Mouse (Mus musculus) ES-E14 (cell line): ENCODE results near the gene Gcnt7.

ENCODE experiments used
- HCFC1 ChIP-seq: IDR thresholded peaks from 2 replicates; pipeline ENCODE4 v1.6.1; 2012; ENCODE audit warnings: low read length, inconsistent platforms, borderline replicate concordance; ENCODE audit not compliant: insufficient read depth
- MAFK ChIP-seq: IDR thresholded peaks from 2 replicates; pipeline ENCODE4 v1.6.1; 2014; ENCODE audit warnings: mild to moderate bottlenecking, low read depth, low read length, inconsistent platforms; ENCODE audit not compliant: insufficient read depth
- ZC3H11A ChIP-seq: IDR thresholded peaks from 2 replicates; pipeline ENCODE4 v1.6.1; 2012; ENCODE audit warnings: low read depth, mild to moderate bottlenecking, inconsistent platforms, low read length, borderline replicate concordance
- ZNF384 ChIP-seq: IDR thresholded peaks from 2 replicates; pipeline ENCODE4 v1.6.1; 2012; ENCODE audit warnings: low read depth, low read length, inconsistent platforms

GRCm38 (mm10) chr2:172412454-172412853, 45.9 kb downstream of the Gcnt7 start:
- TF ChIP-seq ZNF384 (no peak), ZC3H11A (no peak), MAFK (no peak), HCFC1 (no peak)
